Mouse (Mus musculus) liver, embryonic 15.5 days (tissue): ENCODE results near the gene Khdc4. TPM values are rescaled to one million over a fixed set of nuclear protein-coding genes. Genes with fewer than 3 reads are reported as not detected.

ENCODE experiments used
- ATAC-seq: fragments of 200-750 bp; cut with Nextera tagmentation; 2 replicates; pipeline ENCODE4 v1.8.0; 2017; ENCODE audit warnings: moderate number of reproducible peaks, mild to moderate bottlenecking, moderate library complexity; ENCODE audit not compliant: insufficient read depth
- H3K27ac ChIP-seq: fragments of 300-500 bp; sonication (generic); replicated peaks from 2 replicates; pipeline ENCODE4 v1.5.1; 2015; ENCODE audit warnings: mild to moderate bottlenecking, inconsistent platforms
- H3K27me3 ChIP-seq: fragments of 300-500 bp; sonication (generic); 2 replicates; pipeline ENCODE4 v1.6.1; 2015; ENCODE audit warnings: mild to moderate bottlenecking, inconsistent platforms
- H3K36me3 ChIP-seq: fragments of 300-500 bp; sonication (generic); replicated peaks from 2 replicates; pipeline ENCODE4 v1.6.1; 2015; ENCODE audit warnings: moderate library complexity, mild to moderate bottlenecking, inconsistent platforms
- H3K4me1 ChIP-seq: fragments of 300-500 bp; sonication (generic); replicated peaks from 2 replicates; pipeline ENCODE4 v1.6.1; 2015; ENCODE audit warnings: inconsistent platforms
- H3K4me2 ChIP-seq: fragments of 300-500 bp; sonication (generic); 2 replicates; pipeline ENCODE4 v1.6.1; 2015; ENCODE audit warnings: moderate library complexity, mild to moderate bottlenecking, inconsistent platforms
- H3K4me3 ChIP-seq: fragments of 300-500 bp; sonication (generic); replicated peaks from 2 replicates; pipeline ENCODE4 v1.5.1; 2015; ENCODE audit warnings: mild to moderate bottlenecking, inconsistent platforms
- H3K9ac ChIP-seq: fragments of 300-500 bp; sonication (generic); 2 replicates; pipeline ENCODE4 v1.6.1; 2015; ENCODE audit warnings: moderate library complexity, mild to moderate bottlenecking, inconsistent platforms
- H3K9me3 ChIP-seq: fragments of 300-500 bp; sonication (generic); replicated peaks from 2 replicates; pipeline ENCODE4 v1.6.1; 2016; ENCODE audit warnings: inconsistent platforms
- WGBS: fragments of 180-500 bp; shearing (Covaris S2); methylation state at CpG from one replicate; pipeline ENCODE4 v1.1.7; 2015; ENCODE audit warnings: mixed read lengths; ENCODE audit not compliant: insufficient replicate concordance; 5-methylcytosine and 5-hydroxymethylcytosine counted together
- polyA plus RNA-seq: library from polyadenylated mRNA; unstranded; fragments of >200 nt; fragmentation: Nextera tagmentation; extraction: Ambion mirVana; gene quantifications from 2 replicates; pipeline ENCODE4 v1.2.1, GENCODE M21; 2015

The Khdc4 gene
- 23.9 and 26.6 TPM in 2 replicates for polyA plus RNA-seq

DNA sequence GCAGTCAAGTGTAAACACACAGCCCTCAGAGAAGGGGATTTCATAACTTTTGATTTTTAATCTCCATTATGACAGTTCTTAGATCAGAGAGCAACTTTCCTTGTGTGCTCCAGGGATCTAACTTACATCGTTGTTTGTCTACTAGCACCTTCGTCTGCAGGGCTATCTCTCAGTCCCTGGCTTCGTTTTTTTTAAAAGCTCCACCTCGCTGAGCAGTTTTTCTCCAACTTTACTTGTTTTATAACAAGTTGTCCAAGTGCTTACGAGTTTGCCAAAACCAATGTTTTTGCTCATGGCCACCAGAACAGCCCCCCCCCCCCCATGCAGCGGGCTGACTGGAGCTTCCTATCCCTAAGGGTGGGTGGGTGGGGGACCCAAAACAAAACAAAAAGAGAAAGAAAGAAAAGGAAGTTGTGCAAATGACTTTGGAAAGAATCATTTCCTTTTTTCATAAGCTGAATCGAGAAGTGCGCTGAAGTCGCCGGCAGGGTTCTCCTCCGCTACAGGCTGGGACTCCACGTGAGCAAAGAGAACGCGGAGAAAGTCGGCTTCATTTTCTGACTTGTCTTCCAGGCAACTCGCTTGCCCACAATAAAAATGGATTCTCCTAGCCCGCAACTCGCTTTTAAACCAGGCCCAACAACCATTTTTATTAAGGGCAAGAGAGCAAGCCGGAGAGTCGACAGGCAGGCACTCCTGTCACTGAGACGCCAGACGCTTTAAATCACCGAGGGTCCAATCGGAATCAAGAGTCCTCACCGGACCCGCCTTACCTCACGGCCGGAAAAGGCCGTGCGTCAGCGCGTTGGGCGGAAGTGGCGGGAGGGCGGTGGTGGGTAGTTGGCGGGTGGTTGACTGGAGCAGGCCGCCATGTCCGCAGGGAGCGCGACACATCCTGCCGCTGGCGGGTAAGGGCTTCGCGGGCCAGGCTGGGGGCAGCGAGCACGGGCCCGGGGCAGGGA is at the start of gene Khdc4:
Gene Khdc4 (plus strand): TSS at position 824 of the 962 bp plus-strand sequence.
- peak within 1 kb of the TSS; percentile 83 for H3K9ac ChIP-seq
- H3K4me2 ChIP-seq, result peak within 1 kb of the TSS; percentile 84
- H3K9me3 ChIP-seq, result no peaks in the 10 kb centered on the region
- H3K27ac ChIP-seq, result peak within 1 kb of the TSS; percentile 85
- H3K4me3 ChIP-seq, result peak within 1 kb of the TSS; percentile 76
- H3K4me1 ChIP-seq, result peaks cover 28% of the 10 kb centered on the region
- under 1% methylated on average over 47 of the region's 47 CpGs for WGBS
- no peaks in the 10 kb centered on the region for H3K27me3 ChIP-seq
- H3K36me3 ChIP-seq, result peaks cover 23% of the 10 kb centered on the region
- ATAC-seq, result peak; percentile 99

- no peak overlapping the region for H3K4me2 ChIP-seq
- H3K27ac ChIP-seq, result no peak overlapping the region
- no peaks in the 10 kb centered on the region for H3K27me3 ChIP-seq
- no peaks in the 10 kb centered on the region for H3K4me1 ChIP-seq
- H3K9ac ChIP-seq, result no peak overlapping the region
- peaks cover 86% of the 10 kb centered on the region for H3K36me3 ChIP-seq
- ATAC-seq, result no peak
- H3K9me3 ChIP-seq, result no peaks in the 10 kb centered on the region
- no peak overlapping the region for H3K4me3 ChIP-seq
- 82% methylated on average over 8 of the region's 8 CpGs for WGBS
These were observed 49.0 kb upstream of the Khdc4 start for GRCm38 (mm10) chr3:88636555-88636986.

DNA sequence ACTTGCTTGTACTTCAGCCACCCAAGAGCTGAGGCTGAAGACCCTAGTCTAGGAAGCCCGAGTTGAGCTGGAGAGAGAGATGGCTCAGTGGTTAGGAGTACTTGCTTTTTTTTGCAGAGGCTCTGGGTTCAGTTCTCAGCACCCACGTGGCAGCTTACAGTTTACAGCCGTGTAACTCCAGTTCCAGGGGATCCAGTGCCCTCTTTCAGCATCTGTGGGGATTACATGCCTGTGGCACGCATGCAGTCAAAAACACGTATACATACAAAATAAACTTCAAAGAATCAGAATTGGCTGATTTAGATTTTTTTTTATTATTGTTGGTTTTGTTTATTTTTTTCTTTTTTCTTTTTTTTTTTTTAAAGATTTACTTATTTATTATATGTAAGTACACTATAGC is 48.5 kb upstream of the Khdc4 start:
- Histone ChIP-seq H3K27me3 (no peaks in the 10 kb centered on the region), H3K36me3 (peaks cover 86% of the 10 kb centered on the region), H3K4me3 (no peak overlapping the region), H3K9ac (no peak overlapping the region), H3K9me3 (no peaks in the 10 kb centered on the region), H3K4me1 (no peaks in the 10 kb centered on the region), H3K27ac (no peak overlapping the region), H3K4me2 (no peak overlapping the region)
- no peak for ATAC-seq
- 72% methylated on average over 5 of the region's 5 CpGs for WGBS

DNA sequence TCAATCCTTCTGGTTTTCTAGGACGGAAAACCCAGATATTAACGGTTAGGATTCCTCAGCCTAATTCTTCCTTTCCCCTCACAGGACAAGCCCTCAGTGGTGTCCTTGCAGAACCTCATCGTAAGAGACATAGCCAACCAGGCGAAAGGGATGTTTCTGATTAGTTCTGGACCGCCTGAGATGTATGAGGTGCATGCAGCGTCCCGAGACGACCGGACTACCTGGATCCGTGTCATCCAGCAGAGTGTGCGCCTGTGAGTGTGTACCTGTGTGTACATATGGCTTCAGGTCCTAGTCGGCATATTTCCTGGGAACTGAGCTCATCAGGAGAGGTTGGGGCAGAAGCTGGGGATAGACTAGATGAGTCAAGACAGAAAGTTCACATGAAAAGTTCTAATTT is 46.4 kb upstream of the Khdc4 start:
- Histone ChIP-seq H3K4me1 (no peaks in the 10 kb centered on the region), H3K27ac (no peak overlapping the region), H3K27me3 (no peaks in the 10 kb centered on the region), H3K9ac (no peak overlapping the region), H3K9me3 (no peaks in the 10 kb centered on the region), H3K36me3 (peaks cover 88% of the 10 kb centered on the region), H3K4me3 (no peak overlapping the region), H3K4me2 (no peak overlapping the region)
- ATAC-seq, result no peak
- WGBS, result 81% methylated on average over 12 of the region's 12 CpGs

DNA sequence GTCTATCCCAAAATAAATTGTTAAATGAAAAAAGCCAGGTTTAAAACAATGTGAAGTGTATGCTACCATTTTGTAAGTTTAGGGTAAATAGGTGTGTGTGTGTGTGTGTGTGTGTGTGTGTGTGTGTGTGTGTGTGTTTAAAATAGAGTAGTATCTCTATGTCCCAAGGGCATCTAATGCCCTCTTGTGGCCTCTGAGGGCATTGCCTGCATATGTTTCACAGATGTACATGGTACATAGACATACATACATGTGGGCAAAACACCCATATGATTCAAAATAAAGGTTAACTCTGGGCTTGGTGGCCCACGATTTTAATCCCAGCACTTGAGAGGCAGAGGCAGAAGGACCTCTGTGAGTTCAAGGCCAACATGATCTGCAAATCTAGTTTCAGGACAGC is 44.9 kb upstream of the Khdc4 start:
- H3K9me3 ChIP-seq, result no peaks in the 10 kb centered on the region
- H3K27me3 ChIP-seq, result no peaks in the 10 kb centered on the region
- H3K9ac ChIP-seq, result no peak overlapping the region
- no peak overlapping the region for H3K4me3 ChIP-seq
- no peak for ATAC-seq
- H3K4me2 ChIP-seq, result no peak overlapping the region
- no peak overlapping the region for H3K27ac ChIP-seq
- no peaks in the 10 kb centered on the region for H3K4me1 ChIP-seq
- 24% methylated on average over 1 of the region's 1 CpGs for WGBS
- H3K36me3 ChIP-seq, result peaks cover 82% of the 10 kb centered on the region

DNA sequence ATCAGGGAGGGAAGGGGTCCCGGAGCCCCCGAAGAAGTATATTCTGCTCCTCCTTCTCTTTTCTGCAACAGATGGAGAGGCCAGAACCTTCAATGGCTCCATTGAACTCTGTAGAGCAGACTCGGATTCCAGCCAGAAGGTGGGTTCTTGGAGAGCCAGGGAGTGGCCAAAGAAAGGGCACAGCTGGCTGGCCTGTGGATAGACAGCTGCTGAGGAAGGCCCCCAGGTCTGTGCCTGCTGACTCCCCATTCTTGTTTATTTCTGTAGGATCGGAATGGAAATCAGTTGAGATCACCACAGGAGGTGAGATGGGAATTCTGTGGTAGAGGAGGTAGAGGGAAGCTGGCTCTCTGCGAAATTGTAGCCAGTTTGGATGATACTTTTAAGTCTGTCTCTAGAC is 42.5 kb upstream of the Khdc4 start:
- Histone ChIP-seq H3K4me2 (no peak overlapping the region), H3K9me3 (no peaks in the 10 kb centered on the region), H3K27ac (no peak overlapping the region), H3K27me3 (no peaks in the 10 kb centered on the region), H3K4me1 (no peaks in the 10 kb centered on the region), H3K9ac (no peak overlapping the region), H3K4me3 (no peak overlapping the region), H3K36me3 (peaks cover 81% of the 10 kb centered on the region)
- WGBS, result 73% methylated on average over 5 of the region's 5 CpGs
- no peak for ATAC-seq

DNA sequence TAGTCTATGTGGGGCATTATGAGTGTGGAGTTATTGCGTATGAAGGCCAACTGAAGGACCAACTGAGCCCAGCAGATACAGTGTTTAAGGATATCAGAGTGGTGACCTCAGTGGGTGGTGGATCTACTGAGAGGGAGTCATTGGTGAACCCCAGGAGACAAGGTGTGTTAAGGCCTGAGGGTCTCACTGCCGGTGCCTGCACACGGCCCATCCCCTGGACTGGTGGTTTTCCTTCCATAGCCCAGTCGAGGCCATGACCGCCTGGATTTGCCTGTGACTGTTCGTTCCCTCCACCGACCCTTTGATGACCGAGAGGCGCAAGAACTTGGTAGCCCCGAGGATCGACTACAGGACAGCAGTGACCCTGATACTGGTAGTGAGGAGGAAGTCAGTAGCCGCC is 39.7 kb upstream of the Khdc4 start:
- no peak overlapping the region for H3K4me3 ChIP-seq
- H3K27ac ChIP-seq, result no peak overlapping the region
- ATAC-seq, result no peak
- no peaks in the 10 kb centered on the region for H3K4me1 ChIP-seq
- peaks cover 62% of the 10 kb centered on the region for H3K36me3 ChIP-seq
- H3K9ac ChIP-seq, result no peak overlapping the region
- no peaks in the 10 kb centered on the region for H3K27me3 ChIP-seq
- WGBS, result 81% methylated on average over 12 of the region's 12 CpGs
- no peak overlapping the region for H3K4me2 ChIP-seq
- H3K9me3 ChIP-seq, result no peaks in the 10 kb centered on the region

DNA sequence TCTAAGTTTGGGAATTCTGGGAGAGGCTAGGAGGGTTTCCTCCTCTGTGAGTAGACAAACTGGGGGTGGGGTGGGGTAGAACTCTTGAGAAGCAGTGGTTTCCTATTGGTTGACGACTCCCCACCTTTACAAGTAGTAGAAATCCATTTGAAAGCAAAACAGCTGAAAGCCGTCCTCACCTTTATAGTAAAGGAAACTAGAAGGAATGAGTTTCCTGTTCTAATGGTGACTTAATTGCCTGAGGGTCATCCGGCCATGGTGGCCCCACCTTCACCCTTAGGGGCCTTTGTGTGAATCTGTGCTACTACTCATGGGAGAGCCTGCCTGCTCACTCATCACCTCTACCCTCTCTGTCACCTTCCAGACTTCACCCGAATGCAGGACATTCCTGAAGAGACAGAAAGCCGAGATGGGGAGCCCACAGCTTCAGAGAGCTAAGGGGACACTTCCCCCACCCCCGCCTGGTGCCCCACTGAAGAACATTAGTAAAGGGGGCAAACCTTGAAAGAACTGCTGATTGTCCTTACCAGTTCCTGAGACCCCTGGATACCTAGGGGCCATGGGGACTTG is 39.1 kb upstream of the Khdc4 start:
- H3K36me3 ChIP-seq, result peaks cover 58% of the 10 kb centered on the region
- H3K4me3 ChIP-seq, result no peak overlapping the region
- H3K27ac ChIP-seq, result no peak overlapping the region
- H3K4me2 ChIP-seq, result no peak overlapping the region
- no peaks in the 10 kb centered on the region for H3K27me3 ChIP-seq
- no peak for ATAC-seq
- H3K4me1 ChIP-seq, result 0 out of 2 replicates have a peak, but pooled peaks cover under 1% of the 10 kb centered on the region
- H3K9me3 ChIP-seq, result no peaks in the 10 kb centered on the region
- H3K9ac ChIP-seq, result no peak overlapping the region
- WGBS, result 61% methylated on average over 6 of the region's 6 CpGs

DNA sequence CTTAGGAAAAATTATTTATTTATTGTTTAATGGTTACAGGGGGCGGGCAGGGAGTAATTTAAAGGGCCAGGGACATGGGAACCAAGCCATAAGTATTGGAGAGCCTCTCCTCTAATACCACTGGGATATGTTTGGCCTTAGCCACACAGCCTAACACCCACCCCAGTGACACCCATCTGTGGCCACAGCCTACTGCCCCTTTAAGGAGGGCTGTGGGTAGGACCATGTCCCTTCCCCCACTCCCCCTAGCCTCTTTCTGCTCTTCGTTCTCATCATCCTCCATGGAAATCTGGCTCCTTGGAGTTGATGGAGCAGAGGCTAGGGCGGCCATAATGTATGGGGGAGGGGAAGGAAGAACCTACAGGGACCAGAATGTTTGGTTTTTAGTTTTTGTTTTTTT is 38.5 kb upstream of the Khdc4 start:
- Histone ChIP-seq H3K27me3 (no peaks in the 10 kb centered on the region), H3K9ac (no peak overlapping the region), H3K27ac (no peak overlapping the region), H3K4me1 (0 out of 2 replicates have a peak, but pooled peaks cover 4% of the 10 kb centered on the region), H3K9me3 (no peaks in the 10 kb centered on the region), H3K4me2 (no peak overlapping the region), H3K4me3 (no peak overlapping the region), H3K36me3 (peaks cover 53% of the 10 kb centered on the region)
- ATAC-seq, result no peak
- WGBS, result 59% methylated on average over 3 of the region's 3 CpGs

DNA sequence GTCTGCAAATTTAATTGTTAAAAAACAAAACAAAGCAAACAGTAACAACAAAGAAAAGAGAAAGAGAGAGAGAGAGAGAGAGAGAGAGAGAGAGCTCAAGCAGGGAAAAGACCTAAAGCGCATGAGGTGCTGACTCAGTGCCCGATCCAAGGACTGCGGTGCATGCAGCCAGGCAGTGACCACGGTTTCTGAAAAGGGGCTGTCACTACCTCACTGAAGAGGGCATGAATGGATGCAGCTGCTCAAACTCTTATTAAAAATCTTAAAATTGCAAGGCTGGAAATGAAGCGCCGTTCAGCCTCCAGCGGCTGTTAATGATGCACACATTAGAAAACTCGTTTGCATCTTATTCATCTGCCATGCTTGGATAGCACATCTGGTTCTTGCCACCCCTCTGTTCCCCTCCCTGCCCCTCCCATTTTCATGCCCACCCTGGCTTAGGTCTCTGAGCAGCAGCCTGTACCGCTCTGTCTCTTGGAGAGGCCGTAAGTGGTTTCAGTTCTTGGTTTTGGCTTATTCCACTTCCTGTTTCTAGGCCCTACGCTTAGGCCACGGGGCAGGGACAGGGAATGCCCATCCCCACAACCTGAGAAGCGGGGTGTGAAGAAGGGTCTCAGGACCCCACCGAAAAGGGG is 37.7 kb upstream of the Khdc4 start:
- Histone ChIP-seq H3K9me3 (no peaks in the 10 kb centered on the region), H3K36me3 (peaks cover 44% of the 10 kb centered on the region), H3K27me3 (no peaks in the 10 kb centered on the region), H3K4me1 (0 out of 2 replicates have a peak, but pooled peaks cover 4% of the 10 kb centered on the region), H3K9ac (no peak overlapping the region), H3K27ac (no peak overlapping the region), H3K4me2 (no peak overlapping the region), H3K4me3 (no peak overlapping the region)
- ATAC-seq, result no peak
- 74% methylated on average over 14 of the region's 14 CpGs for WGBS
